Mouse (Mus musculus) retina, postnatal 1 day (tissue): ENCODE measurements around the gene Rapsn.

ENCODE experiments used
- DNase-seq: peaks from one replicate; pipeline ENCODE4 v3.0.0-alpha.2; 2012

Gene Rapsn

GRCm38 (mm10) chr2:91081775-91082695, 46.6 kb downstream of the Rapsn start, which contains the start of gene Spi1:
Spi1 (plus strand) TSS chr2:91082390.
- no peak for DNase-seq

DNA sequence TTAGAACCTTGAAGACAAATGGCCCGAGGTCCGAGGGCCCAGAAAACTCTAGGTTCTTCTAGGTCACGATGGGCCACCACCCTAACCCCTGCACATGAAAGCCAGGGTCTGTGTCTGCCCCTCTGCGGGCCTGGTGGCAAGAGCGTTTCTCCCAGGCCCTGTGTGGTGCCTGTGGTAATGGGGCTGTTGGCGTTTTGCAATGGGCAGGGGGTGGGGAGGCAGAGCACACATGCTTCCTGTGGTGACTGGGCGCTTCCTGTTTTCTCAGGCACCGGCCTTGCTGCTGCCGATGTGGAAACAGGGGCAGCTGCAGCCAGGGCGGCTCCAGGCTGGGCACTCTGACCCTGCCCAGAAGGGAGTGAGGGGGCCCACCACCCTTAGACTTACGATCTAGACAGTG, 47.4 kb downstream of the Rapsn start:
- no peak for DNase-seq

- DNase-seq: no peak
Measured at GRCm38 (mm10) chr2:91083366-91083940, 48.0 kb downstream of the Rapsn start.

DNA sequence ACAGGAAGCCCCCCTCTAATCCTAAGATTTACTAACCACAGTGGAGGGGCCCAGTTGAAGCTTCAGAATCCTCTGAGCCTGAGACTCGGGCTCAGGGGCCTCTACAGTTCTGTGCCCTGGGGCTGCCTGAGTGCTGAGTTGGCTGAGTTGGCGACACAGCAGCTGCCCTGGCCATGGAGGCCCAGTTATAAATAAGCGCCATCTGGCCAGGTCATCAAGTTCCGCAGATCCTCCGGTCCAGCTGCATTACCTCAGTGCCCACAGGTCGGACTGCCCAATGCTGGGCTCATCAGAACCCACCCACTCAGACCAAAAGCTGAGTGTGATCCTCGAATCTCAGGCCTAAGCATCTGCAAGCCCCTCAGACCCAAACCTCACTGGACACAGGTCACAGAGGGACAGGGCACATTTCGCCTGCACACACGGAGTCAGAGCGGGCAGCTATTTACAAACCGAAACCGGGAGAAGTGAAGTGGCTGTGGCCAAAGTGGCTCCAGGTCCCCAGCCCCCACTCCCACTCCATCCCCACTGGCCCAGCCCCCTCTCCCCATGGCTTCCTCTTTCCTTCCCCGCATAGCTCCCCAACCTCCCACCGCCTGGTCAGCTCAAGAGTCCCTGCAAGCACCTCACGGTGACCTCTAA, 48.9 kb downstream of the Rapsn start:
- no peak for DNase-seq

DNA sequence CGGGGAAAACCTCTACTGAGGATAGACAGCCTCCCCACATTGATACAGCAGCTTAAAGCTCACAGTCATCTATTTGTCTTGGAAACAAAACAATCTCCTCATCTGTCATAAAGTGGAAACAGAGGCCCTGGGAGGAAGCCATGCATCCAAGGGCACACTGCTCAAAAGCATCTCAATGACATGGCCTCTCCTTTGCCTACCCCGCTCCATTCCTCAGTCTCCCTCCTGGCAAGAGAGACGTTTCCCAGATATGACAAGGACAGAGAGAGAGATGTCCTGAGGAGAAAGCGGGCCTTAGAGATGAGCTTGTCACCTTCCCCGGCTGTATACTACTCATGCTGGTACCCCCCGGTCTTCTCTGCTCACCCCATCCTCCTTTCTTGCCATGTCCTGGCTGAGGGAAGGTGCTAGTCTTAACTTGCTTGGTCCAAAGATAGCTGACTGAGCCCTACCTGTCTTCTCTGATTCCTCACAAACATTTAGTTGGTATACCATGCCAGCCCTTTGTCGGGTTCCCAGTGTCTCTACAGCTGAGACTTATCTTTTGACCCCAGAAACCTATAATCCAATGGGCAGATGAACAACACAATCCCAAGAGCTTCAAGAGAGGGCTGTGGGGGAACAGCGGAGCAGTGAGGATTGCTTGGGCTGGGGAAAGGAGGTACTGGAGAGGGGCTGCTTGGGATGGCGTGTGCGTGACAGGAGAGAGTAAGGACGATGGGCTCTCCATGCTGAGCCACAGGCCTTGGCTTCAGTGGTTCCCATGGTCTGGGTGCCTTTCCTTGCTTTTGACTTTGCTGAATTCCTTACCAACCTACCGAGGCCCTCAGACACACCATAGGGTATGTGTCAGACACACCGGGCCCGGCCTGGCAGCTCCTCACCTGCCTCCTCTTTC, 50.3 kb downstream of the Rapsn start:
- DNase-seq: no peak

DNA sequence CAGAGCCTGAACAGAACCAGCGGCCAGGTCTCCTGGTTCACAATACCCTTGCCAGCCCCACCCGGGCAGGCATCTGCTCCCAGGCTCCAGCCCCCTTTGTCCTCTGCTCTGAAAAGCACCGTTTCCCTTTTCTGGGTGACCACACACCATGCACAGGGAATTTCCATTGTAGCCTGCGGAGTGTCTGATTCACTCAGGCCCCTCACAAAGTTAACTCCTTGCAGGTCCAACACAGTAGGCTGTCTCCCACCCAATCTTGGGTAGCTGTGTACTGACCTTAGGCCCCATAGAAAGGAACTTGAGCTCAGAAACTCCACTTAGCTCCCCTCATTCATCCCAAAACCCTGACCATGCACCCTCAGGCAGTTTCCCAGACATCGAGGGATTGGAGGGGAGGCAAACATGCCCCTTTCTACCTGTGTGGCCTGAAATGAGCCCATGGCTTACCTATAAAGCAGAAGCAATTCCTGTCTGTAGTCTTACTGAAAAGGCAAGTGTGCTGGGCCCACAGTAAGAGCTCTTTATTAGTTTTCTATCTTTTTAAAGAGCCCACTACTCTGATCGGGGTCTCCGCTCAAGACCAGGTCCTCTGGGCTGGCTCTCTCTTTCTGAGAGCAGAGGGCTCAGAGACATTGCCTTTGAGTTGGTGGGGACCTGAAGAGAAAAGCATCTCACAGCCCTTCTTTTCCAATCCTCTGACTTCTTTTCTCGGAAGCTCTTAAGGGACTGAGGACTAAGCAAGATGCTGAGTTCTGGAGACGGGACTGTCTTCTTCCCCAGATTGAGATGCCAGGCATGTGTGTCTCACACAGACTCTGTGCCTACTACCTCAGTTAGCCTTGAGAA, 51.2 kb downstream of the Rapsn start:
- DNase-seq: no peak

DNA sequence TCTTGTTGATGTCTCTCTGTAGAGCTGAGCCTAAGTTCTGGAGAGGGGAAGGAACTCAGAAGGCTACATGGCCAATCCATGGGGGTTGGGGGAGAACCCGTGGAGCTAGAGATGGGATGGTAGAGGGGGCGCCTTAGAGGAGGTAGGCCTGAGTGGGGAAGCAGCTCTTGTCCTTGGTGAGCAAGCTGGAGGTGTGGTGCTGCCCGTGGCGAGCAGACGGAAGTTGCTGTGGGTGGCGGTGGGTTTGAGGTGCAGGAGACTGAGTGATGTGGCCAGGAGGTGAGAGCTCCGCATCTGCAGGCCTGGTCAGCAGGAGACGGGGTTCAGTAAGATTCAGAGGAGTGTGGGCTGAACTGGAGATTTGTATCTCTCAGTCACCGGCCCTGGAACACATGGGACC, 52.0 kb downstream of the Rapsn start:
- no peak for DNase-seq

GRCm38 (mm10) chr2:91088987-91089386, 53.6 kb downstream of the Rapsn start:
- DNase-seq: no peak

GRCm38 (mm10) chr2:91090208-91090607, 54.8 kb downstream of the Rapsn start:
- no peak for DNase-seq

GRCm38 (mm10) chr2:91090827-91091226, 55.4 kb downstream of the Rapsn start:
- DNase-seq: no peak
